Mouse (Mus musculus): Measurements from ENCODE around the gene Xaf1. TPM values are rescaled to one million over a fixed set of nuclear protein-coding genes. Genes with fewer than 3 reads are reported as not detected.

Gene Xaf1
- total RNA-seq, 2 experiments from 2014 or later, result 1.9 to 2.9 TPM

DNA sequence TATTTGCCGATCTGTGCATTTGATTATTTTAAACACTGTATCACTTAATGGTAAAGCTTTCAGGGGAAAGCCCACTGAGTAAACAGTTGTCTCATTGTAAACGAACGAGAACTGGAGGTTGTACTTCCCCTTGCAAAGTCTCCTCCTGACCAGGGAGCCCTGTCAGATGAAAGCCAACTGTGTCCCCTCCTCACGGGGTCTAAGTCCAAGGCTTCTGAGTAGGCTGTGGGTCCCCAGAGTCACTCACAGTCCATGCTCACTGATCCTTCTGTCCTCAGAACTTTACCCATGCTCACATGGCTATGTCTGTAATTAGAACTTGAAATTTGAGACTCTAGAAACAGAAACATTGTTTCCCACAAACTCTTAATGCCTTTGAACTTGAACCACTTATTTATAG is 48.2 kb downstream of the Xaf1 start:
- DNase-seq (ENCODE audit: low spot score in 2 of 2), result no peak
- intact Hi-C loops (cut with DNase I), result no loop called here

DNA sequence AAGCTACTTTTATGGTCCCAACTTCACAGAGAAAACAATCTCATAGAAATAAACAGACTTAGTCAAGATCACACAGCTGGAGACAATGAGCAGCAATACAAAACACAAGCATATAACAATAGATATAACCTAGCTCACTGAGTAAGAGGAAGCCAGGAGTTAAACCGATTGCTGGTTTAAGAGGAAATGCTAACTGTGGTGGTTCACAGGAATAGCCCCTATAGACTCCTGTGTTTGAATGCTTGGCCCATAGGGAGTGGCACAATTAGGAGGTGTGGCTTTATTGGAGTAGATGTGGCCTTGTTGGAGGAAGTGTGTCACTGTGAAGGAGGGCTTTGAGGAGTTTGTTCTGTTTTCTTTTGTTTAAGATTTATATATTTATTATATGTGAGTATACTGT is 50.8 kb downstream of the Xaf1 start:
- DNase-seq (ENCODE audit: low spot score in 2 of 2), result no peak
- intact Hi-C loops (cut with DNase I), result no loop called here

GRCm38 (mm10) chr11:72353186-72353585 is 51.8 kb downstream of the Xaf1 start:
- intact Hi-C loops (cut with DNase I), result no loop called here
- no peak for DNase-seq (ENCODE audit: low spot score in 2 of 2)

GRCm38 (mm10) chr11:72354971-72355728 is 53.7 kb downstream of the Xaf1 start:
- intact Hi-C loops (cut with DNase I), result loop anchor here (1.0 kb wide), 1 partner anchor 74 kb away; no protein-coding TSS in a partner anchor
- peak; percentile 45 to 73 for DNase-seq (ENCODE audit: low spot score in 2 of 2)

- peak; percentile 76 to 79 for DNase-seq (ENCODE audit: low spot score in 2 of 2)
- intact Hi-C loops (cut with DNase I), result loop anchor here (5.0 kb wide), 1 partner anchor 46 kb away; no protein-coding TSS in a partner anchor
Measured at GRCm38 (mm10) chr11:72361385-72362346, 60.2 kb downstream of the Xaf1 start.

DNA sequence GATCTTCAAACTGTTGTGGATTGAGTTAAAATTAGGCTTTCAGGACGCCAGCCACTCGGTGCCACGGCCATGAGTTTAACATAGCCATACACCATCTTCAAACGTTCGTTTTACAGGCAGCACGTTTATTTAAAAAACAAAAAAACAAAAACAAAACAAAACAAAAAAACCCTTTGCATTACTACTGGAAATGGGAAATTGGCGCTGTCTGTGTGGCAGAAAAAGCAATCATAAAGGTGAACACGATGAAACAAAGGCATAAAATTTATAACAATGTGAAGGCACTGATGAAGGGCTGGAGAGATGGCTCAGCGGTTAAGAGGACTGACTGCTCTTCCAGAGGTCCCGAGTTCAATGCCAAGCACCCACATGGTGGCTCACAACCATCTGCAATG is 60.9 kb downstream of the Xaf1 start, which contains the start of gene Tekt1:
Tekt1 (minus strand) TSS at position 96 of the 395 bp plus-strand sequence.
- DNase-seq (ENCODE audit: low spot score in 2 of 2), result no peak
- intact Hi-C loops (cut with DNase I), result loop anchor here (5.0 kb wide), 1 partner anchor 45 kb away; no protein-coding TSS in a partner anchor

Other genes with a start within 250 kb of the Xaf1 start
- 10 to 100 TPM; 56.9 to 61.3 TPM for gene Pitpnm3, start 165.9 kb upstream of the Xaf1 start, total RNA-seq (2021)
- 10 to 100 TPM; 11.8 to 13.3 TPM for gene Gm43951, start 94.8 kb upstream of the Xaf1 start, total RNA-seq (2021)
- gene 4933427D14Rik, start 94.2 kb upstream of the Xaf1 start, total RNA-seq (2021), result 10 to 100 TPM; 25.8 to 34.3 TPM
- 10 to 100 TPM; 33.6 to 36.7 TPM for gene Txndc17, start 94.1 kb upstream of the Xaf1 start, total RNA-seq (2021)
- 10 to 100 TPM; 15.9 to 16.6 TPM for gene Med31, start 86.0 kb upstream of the Xaf1 start, total RNA-seq (2021)
- gene Slc13a5, start 34.4 kb upstream of the Xaf1 start, total RNA-seq (2021), result 10 to 100 TPM; 17.2 to 24.0 TPM
- gene Fbxo39, start 12.8 kb downstream of the Xaf1 start, total RNA-seq (2021), result not detected
- 1 to 10 TPM; 1.3 to 1.7 TPM for gene Tekt1, start 60.8 kb downstream of the Xaf1 start, total RNA-seq (2021)
- 1 to 10 TPM in 1 of 2 experiments, under 1 TPM in 1; 0.59 to 1.1 TPM for gene Smtnl2, start 110.1 kb downstream of the Xaf1 start, total RNA-seq (2021)
- gene Ggt6, start 133.9 kb downstream of the Xaf1 start, total RNA-seq (2021), result not detected
- gene Mybbp1a, start 139.7 kb downstream of the Xaf1 start, total RNA-seq (2021), result 10 to 100 TPM; 45.4 to 50.6 TPM
- 10 to 100 TPM; 46.4 to 58.5 TPM for gene Spns2, start 188.3 kb downstream of the Xaf1 start, total RNA-seq (2021)
- gene Spns3, start 248.9 kb downstream of the Xaf1 start, total RNA-seq (2021), result under 1 TPM; 0.13 to 0.23 TPM